Mouse (Mus musculus): ENCODE data around the gene Clec9a. TPM values are rescaled to one million over a fixed set of nuclear protein-coding genes. Genes with fewer than 3 reads are reported as not detected.

Gene Clec9a
- total RNA-seq, 1 experiment, result not detected

GRCm38 (mm10) chr6:129383466-129383865, 25.2 kb upstream of the Clec9a start:
- TF ChIP-seq MAFK (IDR thresholded peaks at IDR 0.05; ENCODE audit: insufficient read depth, low read depth, low read length) (no peak), HCFC1 (IDR thresholded peaks at IDR 0.05; ENCODE audit: borderline replicate concordance, insufficient read depth, low read length) (no peak), ZNF384 (IDR thresholded peaks at IDR 0.05; ENCODE audit: low read depth, low read length) (no peak), CHD2 (IDR thresholded peaks at IDR 0.05; ENCODE audit: low read depth, low read length) (no peak), ZC3H11A (IDR thresholded peaks at IDR 0.05; ENCODE audit: borderline replicate concordance, low read depth, low read length) (no peak)
- Histone ChIP-seq H3K36me3 (ENCODE audit: control insufficient read depth, insufficient read depth, low read length, poor library complexity, severe bottlenecking) (no peaks in the 10 kb centered on the region), H3K4me1 (ENCODE audit: control insufficient read depth in 2 of 2, insufficient read depth in 2 of 2, low read length in 2 of 2, poor library complexity in 1 of 2) (no peaks in the 10 kb centered on the region), H3K27ac (ENCODE audit: insufficient read depth, low read depth, low read length, poor library complexity, severe bottlenecking) (no peak overlapping the region), H3K4me3 (ENCODE audit: insufficient read depth in 1 of 2, low read depth in 1 of 2, low read length in 2 of 2, poor library complexity in 1 of 2, severe bottlenecking in 1 of 2) (no peak overlapping the region), H3K9me3 (ENCODE audit: control insufficient read depth, insufficient read depth, low read depth, low read length) (no peaks in the 10 kb centered on the region), H3K9ac (ENCODE audit: insufficient read depth, low read depth, low read length, poor library complexity, severe bottlenecking) (no peak overlapping the region)
- no peak for DNase-seq (ENCODE audit: low read depth, low spot score)
- in situ Hi-C loops (cut with MboI; ENCODE audit: low sequenced_read_pairs in 2 of 2, unreplicated experiment in 2 of 2), result no loop called here

GRCm38 (mm10) chr6:129385000-129385399, 23.7 kb upstream of the Clec9a start:
- in situ Hi-C loops (cut with MboI; ENCODE audit: low sequenced_read_pairs in 2 of 2, unreplicated experiment in 2 of 2), result no loop called here
- no peak for DNase-seq (ENCODE audit: low read depth, low spot score)
- H3K4me1 ChIP-seq (ENCODE audit: control insufficient read depth in 2 of 2, insufficient read depth in 2 of 2, low read length in 2 of 2, poor library complexity in 1 of 2), result no peaks in the 10 kb centered on the region
- TF ChIP-seq MAFK (IDR thresholded peaks at IDR 0.05; ENCODE audit: insufficient read depth, low read depth, low read length) (no peak), CHD2 (IDR thresholded peaks at IDR 0.05; ENCODE audit: low read depth, low read length) (no peak), HCFC1 (IDR thresholded peaks at IDR 0.05; ENCODE audit: borderline replicate concordance, insufficient read depth, low read length) (no peak), ZC3H11A (IDR thresholded peaks at IDR 0.05; ENCODE audit: borderline replicate concordance, low read depth, low read length) (no peak), ZNF384 (IDR thresholded peaks at IDR 0.05; ENCODE audit: low read depth, low read length) (no peak)
- H3K9me3 ChIP-seq (ENCODE audit: control insufficient read depth, insufficient read depth, low read depth, low read length), result no peaks in the 10 kb centered on the region
- no peaks in the 10 kb centered on the region for H3K36me3 ChIP-seq (ENCODE audit: control insufficient read depth, insufficient read depth, low read length, poor library complexity, severe bottlenecking)
- H3K4me3 ChIP-seq (ENCODE audit: insufficient read depth in 1 of 2, low read depth in 1 of 2, low read length in 2 of 2, poor library complexity in 1 of 2, severe bottlenecking in 1 of 2), result no peak overlapping the region
- H3K9ac ChIP-seq (ENCODE audit: insufficient read depth, low read depth, low read length, poor library complexity, severe bottlenecking), result no peak overlapping the region
- no peak overlapping the region for H3K27ac ChIP-seq (ENCODE audit: insufficient read depth, low read depth, low read length, poor library complexity, severe bottlenecking)

- H3K4me3 ChIP-seq (ENCODE audit: insufficient read depth in 1 of 2, low read depth in 1 of 2, low read length in 2 of 2, poor library complexity in 1 of 2, severe bottlenecking in 1 of 2), result no peak within 1 kb of the TSS
- H3K4me1 ChIP-seq (ENCODE audit: control insufficient read depth in 2 of 2, insufficient read depth in 2 of 2, low read length in 2 of 2, poor library complexity in 1 of 2), result no peaks in the 10 kb centered on the region
- TF ChIP-seq MAFK (IDR thresholded peaks at IDR 0.05; ENCODE audit: insufficient read depth, low read depth, low read length) (no peak), ZC3H11A (IDR thresholded peaks at IDR 0.05; ENCODE audit: borderline replicate concordance, low read depth, low read length) (no peak), HCFC1 (IDR thresholded peaks at IDR 0.05; ENCODE audit: borderline replicate concordance, insufficient read depth, low read length) (no peak), CHD2 (IDR thresholded peaks at IDR 0.05; ENCODE audit: low read depth, low read length) (no peak), ZNF384 (IDR thresholded peaks at IDR 0.05; ENCODE audit: low read depth, low read length) (no peak)
- no peak within 1 kb of the TSS for H3K9ac ChIP-seq (ENCODE audit: insufficient read depth, low read depth, low read length, poor library complexity, severe bottlenecking)
- no peak within 1 kb of the TSS for H3K27ac ChIP-seq (ENCODE audit: insufficient read depth, low read depth, low read length, poor library complexity, severe bottlenecking)
- DNase-seq (ENCODE audit: low read depth, low spot score), result no peak
- no peaks in the 10 kb centered on the region for H3K9me3 ChIP-seq (ENCODE audit: control insufficient read depth, insufficient read depth, low read depth, low read length)
- no peaks in the 10 kb centered on the region for H3K36me3 ChIP-seq (ENCODE audit: control insufficient read depth, insufficient read depth, low read length, poor library complexity, severe bottlenecking)
- in situ Hi-C loops (cut with MboI; ENCODE audit: low sequenced_read_pairs in 2 of 2, unreplicated experiment in 2 of 2), result no loop called here
These were observed 22.9 kb upstream of the Clec9a start, which contains the start of gene Clec12b for GRCm38 (mm10) chr6:129385774-129386173. Gene Clec12b (minus strand): TSS chr6:129385874.

GRCm38 (mm10) chr6:129393087-129393720, 15.5 kb upstream of the Clec9a start:
- H3K4me1 ChIP-seq (ENCODE audit: control insufficient read depth in 2 of 2, insufficient read depth in 2 of 2, low read length in 2 of 2, poor library complexity in 1 of 2), result no peaks in the 10 kb centered on the region
- no peak overlapping the region for H3K9ac ChIP-seq (ENCODE audit: insufficient read depth, low read depth, low read length, poor library complexity, severe bottlenecking)
- no peak overlapping the region for H3K27ac ChIP-seq (ENCODE audit: insufficient read depth, low read depth, low read length, poor library complexity, severe bottlenecking)
- no peaks in the 10 kb centered on the region for H3K9me3 ChIP-seq (ENCODE audit: control insufficient read depth, insufficient read depth, low read depth, low read length)
- in situ Hi-C loops (cut with MboI; ENCODE audit: low sequenced_read_pairs in 2 of 2, unreplicated experiment in 2 of 2), result no loop called here
- no peak for DNase-seq (ENCODE audit: low read depth, low spot score)
- no peak overlapping the region for H3K4me3 ChIP-seq (ENCODE audit: insufficient read depth in 1 of 2, low read depth in 1 of 2, low read length in 2 of 2, poor library complexity in 1 of 2, severe bottlenecking in 1 of 2)
- TF ChIP-seq ZC3H11A (IDR thresholded peaks at IDR 0.05; ENCODE audit: borderline replicate concordance, low read depth, low read length) (no peak), HCFC1 (IDR thresholded peaks at IDR 0.05; ENCODE audit: borderline replicate concordance, insufficient read depth, low read length) (no peak), MAFK (IDR thresholded peaks at IDR 0.05; ENCODE audit: insufficient read depth, low read depth, low read length) (no peak), ZNF384 (IDR thresholded peaks at IDR 0.05; ENCODE audit: low read depth, low read length) (no peak), CHD2 (IDR thresholded peaks at IDR 0.05; ENCODE audit: low read depth, low read length) (no peak)
- H3K36me3 ChIP-seq (ENCODE audit: control insufficient read depth, insufficient read depth, low read length, poor library complexity, severe bottlenecking), result no peaks in the 10 kb centered on the region
